Mouse (Mus musculus): ENCODE data around the gene Tdrd7.

DNA sequence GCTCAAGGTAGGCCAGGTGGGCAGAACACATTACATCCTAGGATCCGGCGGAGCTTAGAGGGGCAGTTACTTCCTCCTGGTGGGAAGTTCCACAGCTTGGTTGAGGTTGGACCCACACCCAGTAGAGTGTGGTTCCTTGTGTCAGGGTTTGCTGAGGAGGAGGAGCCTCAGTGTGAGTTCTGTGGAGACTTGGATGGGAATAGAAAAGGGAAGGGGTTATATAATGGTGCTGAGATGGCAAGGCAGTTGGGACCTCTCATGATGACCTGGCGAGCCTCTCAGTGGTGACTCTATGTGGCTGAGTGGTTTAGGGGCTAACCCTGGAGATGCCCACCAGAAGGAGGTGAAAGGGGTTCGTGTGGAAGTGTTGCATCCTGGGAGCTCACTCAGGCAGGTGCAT, 98.7 kb downstream of the Tdrd7 start:
- TF ChIP-seq CTCF (IDR thresholded peaks at IDR 0.05) = no peak
- no peak for TF ChIP-seq EP300 (IDR thresholded peaks at IDR 0.05)

All from lung, postnatal 0 days (tissue).